Mouse (Mus musculus): ENCODE data around the gene Reg4.

Reg4 gene

GRCm38 (mm10) chr3:98233504-98233903 lies 11.5 kb downstream of the Reg4 start:
- in situ Hi-C loops (cut with MboI; ENCODE audit: low sequenced_read_pairs) = no loop called here

DNA sequence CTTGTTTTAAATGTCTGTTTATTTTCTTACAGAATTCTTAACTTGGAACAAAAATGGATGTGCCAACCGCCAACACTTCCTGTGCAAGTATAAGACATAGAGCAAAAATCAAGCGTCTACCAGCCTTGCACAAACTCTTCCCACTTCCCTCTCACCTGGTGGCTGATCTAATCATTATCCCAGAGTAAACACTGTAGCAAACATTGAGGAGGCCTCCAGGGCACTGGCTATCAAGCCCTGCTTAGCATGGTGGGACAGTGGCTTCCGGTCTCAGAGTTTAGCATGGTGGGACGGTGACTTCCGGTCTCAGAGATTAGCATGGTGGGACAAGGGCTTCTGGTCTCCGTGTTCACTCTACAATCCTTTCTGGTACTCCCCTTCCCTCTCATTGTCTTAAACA lies 14.3 kb downstream of the Reg4 start:
- in situ Hi-C loops (cut with MboI; ENCODE audit: low sequenced_read_pairs) = no loop called here

DNA sequence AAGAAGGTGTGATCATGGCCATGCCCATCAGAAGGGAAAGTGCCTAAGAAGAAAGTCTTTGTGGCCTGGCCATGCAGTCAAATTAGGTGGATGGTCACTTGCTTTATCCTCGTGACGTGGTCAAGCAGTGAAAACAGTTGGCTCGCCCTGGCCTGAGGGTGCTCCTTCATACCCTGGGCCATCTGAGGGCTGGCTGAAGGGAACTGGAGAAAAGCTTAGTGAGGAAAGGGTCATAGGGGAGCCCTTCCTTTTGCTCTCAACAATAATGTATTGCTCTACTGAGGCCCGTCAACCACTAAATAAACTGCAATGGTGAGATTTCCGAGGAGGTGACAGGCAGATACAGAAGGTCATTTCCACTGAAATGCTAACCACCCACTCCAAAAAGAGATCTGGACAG lies 15.3 kb downstream of the Reg4 start:
- in situ Hi-C loops (cut with MboI; ENCODE audit: low sequenced_read_pairs) = no loop called here

DNA sequence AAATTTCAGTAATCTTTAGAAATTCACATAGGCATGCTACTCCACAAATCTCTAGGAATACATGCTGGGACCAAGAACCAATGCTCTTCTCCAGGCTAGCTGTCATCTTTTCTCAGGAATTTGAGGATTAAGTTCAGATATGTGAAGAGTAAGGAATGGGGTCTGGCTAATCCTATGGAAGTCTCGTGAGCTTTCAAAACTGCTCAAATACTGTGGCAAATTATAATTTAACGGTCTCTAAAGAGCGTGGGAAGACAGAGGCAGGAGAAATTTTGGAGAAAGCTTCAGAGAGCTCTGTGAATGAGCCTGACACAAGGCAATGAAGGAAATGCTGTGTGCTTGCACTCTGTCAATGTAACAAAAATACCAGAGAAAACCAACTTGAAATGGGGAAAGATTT lies 16.2 kb downstream of the Reg4 start:
- in situ Hi-C loops (cut with MboI; ENCODE audit: low sequenced_read_pairs) = no loop called here

DNA sequence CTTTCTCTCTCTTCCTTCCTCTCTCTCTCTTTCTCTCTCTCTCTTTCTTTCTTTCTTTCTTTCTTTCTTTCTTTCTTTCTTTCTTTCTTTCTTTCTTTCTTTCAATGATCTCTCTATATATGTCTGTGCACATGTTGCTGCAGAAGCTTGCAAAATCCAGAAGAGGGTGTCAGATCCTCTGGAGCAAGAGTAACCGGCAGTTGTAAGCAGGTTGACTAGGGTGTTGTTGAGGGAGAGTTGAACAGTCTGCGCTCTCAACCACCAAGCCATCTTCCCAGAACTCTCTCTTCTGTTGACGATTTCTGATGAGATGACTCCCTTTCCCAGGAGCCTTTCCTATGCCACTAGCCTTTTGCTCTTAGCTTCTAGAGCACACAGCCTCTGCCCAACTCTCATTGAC lies 20.1 kb downstream of the Reg4 start:
- in situ Hi-C loops (cut with MboI; ENCODE audit: low sequenced_read_pairs) = no loop called here

GRCm38 (mm10) chr3:98242458-98243037 lies 20.6 kb downstream of the Reg4 start:
- in situ Hi-C loops (cut with MboI; ENCODE audit: low sequenced_read_pairs) = no loop called here

- in situ Hi-C loops (cut with MboI; ENCODE audit: low sequenced_read_pairs) = no loop called here
These were observed 23.9 kb downstream of the Reg4 start for GRCm38 (mm10) chr3:98245892-98246291.

DNA sequence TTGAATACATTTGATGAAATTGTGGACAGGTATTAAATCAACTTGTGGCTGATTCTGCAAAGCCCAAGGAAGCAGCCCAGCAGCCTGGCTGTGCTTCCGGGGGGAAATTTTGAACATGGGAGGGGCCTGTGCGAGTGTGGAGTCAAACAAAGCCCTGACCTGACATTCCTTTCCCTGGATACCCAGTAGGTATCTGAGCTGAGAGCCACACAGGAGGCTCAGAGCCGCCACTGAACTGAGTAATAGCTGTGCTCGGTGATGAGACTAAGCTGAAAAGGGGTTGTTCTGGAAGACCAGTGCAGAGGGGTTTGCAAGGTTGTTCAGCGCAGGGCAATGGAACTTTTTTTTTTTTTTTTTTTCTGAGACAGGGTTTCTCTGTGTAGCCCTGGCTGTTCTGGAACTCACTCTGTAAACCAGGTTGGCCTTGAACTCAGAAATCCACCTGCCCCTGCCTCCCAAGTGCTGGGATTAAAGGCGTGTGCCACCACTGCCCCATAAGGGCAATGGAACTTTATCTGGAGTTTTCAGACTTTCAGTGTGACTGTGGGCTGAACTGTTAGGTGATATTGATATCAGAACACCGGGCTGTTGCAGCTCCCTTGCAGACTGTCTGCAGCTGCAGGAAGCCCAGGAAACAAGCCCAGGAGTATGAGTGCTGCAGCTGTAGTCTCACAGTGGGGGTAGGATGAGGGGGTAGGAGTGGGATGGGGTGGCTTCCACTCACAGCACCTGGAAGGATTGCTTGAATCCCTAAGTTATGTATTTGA lies 25.2 kb downstream of the Reg4 start:
- in situ Hi-C loops (cut with MboI; ENCODE audit: low sequenced_read_pairs) = no loop called here

GRCm38 (mm10) chr3:98249378-98249777 lies 27.4 kb downstream of the Reg4 start:
- in situ Hi-C loops (cut with MboI; ENCODE audit: low sequenced_read_pairs) = no loop called here

DNA sequence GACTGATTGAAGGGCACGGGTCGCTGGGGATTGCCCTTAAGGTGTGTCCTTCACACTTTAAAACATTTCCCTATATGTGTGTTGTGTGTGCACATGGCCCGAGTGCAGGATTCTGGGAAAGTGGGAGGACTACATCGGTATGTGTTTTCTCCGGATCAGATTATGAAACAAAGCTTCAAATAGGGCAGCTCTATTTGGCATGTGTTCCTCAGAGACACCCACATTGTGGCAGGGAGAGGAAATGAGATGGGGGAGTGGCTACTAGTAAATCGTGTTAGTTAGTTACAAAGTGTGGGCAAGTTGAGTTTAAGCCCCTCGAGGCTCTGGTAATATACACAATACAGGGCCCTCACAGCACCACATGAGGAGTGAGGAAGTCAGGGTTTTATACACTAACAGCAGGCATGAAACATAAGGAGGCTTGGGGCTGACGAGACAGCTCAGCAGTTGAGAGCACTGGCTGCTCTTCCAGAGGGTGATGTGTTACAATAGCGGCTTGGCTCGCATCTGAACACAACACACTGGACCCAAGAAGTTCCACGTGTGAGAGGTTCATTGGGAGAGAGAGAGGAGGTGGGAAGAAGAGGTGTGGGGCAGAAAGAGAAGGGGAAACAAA lies 28.0 kb downstream of the Reg4 start:
- in situ Hi-C loops (cut with MboI; ENCODE audit: low sequenced_read_pairs) = no loop called here

- in situ Hi-C loops (cut with MboI; ENCODE audit: low sequenced_read_pairs) = no loop called here
These were observed 32.1 kb downstream of the Reg4 start for GRCm38 (mm10) chr3:98254059-98254458.

GRCm38 (mm10) chr3:98254656-98255583 lies 33.0 kb downstream of the Reg4 start:
- in situ Hi-C loops (cut with MboI; ENCODE audit: low sequenced_read_pairs) = no loop called here

DNA sequence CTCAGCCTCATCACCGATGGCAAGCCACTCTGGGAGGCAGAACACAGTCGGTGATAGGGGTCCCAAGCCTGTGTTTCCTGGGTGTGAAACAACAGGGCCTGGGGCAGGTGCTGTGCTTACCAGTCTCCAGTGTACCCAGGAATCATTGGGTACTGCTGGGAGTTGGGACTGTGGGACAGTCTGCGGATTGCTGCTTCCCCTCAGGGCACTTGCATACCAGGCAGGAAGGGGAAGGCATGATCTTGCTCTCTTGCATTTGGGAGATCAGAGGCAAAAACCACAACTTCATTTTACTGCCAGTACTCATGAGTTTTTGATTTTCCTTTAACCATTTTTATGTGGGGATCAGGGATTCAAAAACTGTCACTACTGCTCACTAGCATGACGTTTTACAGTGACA lies 36.8 kb downstream of the Reg4 start:
- in situ Hi-C loops (cut with MboI; ENCODE audit: low sequenced_read_pairs) = no loop called here

- in situ Hi-C loops (cut with MboI; ENCODE audit: low sequenced_read_pairs) = no loop called here
These were observed 37.4 kb downstream of the Reg4 start for GRCm38 (mm10) chr3:98259271-98259751.

DNA sequence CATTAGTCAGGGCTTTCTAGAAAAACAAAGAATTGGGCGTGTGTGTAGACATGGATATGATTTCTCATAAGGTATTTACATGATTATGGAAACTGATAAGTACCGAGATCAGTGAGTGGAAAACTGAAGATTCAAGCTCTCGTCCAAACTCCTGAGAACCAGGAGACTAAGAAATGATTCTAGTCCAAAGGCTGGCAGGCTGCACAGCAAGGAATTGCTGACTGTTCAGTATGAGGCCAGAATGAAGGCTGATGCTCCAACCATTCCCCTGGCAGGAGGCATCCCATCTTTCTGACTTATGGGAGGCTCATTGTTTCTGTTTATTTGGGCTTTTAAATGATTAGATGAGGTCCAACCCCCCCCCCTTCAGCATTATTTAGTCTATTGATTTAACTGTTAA lies 38.6 kb downstream of the Reg4 start:
- in situ Hi-C loops (cut with MboI; ENCODE audit: low sequenced_read_pairs) = no loop called here

DNA sequence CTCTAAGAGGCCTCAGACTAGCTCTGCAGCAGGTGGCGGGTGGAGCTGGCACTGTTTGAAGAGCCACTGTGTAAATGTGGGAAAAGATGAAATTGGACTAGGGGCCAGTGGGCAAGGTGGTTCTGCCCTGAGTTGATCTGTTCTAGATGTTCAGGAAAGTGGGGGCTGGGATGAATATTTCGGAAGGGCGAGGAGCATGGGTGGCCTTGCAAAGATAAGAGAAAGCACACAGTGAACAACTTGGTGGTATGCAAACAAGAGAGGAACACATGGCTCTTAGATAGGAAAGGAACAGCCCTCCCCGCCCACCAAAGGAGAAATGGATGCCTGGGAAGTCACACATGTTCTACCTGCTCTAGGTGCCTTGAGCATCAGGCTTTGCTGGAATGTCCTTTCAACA lies 39.5 kb downstream of the Reg4 start:
- in situ Hi-C loops (cut with MboI; ENCODE audit: low sequenced_read_pairs) = no loop called here

DNA sequence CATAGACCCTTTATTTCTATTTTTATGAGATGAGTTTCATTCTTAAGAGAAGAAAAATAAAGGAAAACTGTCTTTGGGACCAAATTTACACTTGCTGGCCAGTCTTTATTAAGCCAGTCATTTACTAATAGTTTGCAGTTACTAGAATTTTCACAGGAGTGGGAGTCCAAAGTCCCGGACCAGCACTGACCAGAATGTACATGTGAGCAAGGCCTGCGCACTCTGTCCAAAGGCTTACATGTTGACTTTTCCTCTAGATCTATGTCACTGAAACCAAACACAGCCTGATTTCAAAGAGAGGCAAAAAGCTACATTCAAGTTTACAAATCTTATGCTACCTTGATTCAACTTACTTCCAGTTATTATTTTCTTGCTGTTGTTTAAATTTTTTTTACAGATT lies 40.2 kb downstream of the Reg4 start:
- in situ Hi-C loops (cut with MboI; ENCODE audit: low sequenced_read_pairs) = no loop called here

- in situ Hi-C loops (cut with MboI; ENCODE audit: low sequenced_read_pairs) = no loop called here
These were observed 45.3 kb downstream of the Reg4 start for GRCm38 (mm10) chr3:98267249-98267651.

DNA sequence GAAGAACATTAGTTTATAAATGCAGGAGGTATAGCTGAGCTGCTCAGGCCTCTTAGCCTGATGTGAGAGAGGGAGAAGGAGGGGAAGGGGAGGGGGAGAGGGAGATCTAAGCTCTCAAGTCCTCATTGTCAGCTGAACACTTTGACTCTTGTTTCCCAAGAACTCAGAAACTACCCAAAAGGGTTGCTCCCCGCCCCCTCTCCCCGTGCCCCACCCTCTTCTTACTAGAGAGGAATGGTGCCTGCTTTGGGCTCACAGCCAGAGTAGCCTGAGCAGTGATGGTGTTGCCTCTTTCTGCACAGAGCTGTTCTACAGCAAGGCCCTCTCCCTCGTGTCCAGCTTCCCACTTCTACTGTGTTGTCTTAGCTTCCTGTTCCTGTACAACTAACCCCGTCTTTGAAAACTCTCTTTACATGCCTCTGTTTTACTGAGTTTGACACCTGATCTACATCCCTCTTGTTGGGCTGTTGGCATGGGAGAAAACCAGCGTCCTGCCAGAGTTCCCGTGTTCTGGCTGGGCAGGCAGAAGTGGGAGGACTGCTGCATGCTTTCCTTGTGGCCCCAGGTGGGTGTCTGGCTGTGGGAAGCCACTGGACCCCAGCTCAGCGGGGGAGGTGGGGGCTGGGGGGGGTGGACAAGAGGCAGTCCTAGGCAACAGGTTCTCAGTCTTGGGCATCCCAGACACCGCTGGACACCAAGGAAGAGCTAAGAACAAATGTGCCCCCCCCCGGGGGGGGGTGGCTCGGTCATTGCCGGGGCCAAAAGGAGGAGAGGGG lies 51.9 kb downstream of the Reg4 start:
- in situ Hi-C loops (cut with MboI; ENCODE audit: low sequenced_read_pairs) = no loop called here

DNA sequence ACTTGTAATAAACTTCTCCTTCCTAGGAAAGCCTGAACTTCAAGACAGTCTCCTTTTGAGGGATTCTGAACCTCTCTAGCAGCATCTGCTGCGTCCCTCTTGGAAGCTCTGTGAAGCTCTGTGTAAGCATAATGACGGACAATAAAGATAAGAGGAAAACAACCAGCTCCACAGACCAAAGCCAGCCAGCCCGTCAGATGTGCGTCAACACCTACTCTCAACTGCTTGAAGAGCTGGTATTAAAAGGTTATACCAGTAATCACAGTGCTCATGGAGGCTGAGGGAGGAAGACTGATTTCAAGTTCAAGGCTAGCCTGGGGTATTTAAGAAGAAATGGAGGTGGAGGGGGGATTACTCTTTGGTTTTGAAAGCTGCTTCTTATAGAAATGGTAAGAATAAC lies 57.7 kb downstream of the Reg4 start:
- in situ Hi-C loops (cut with MboI; ENCODE audit: low sequenced_read_pairs) = no loop called here
